Mouse (Mus musculus): ENCODE results near the gene Aars2. TPM values are rescaled to one million over a fixed set of nuclear protein-coding genes. Genes with fewer than 3 reads are reported as not detected.

Gene Aars2
- polyA plus RNA-seq, 1 experiment from 2014 or later: 17.2 TPM

GRCm38 (mm10) chr17:45474669-45475465 is 31.8 kb upstream of the Aars2 start, which contains the start of gene Spats1:
Spats1 (minus strand) TSS chr17:45475415.
- ATAC-seq: no peak
- in situ Hi-C loops (cut with MboI; ENCODE audit: low pct_unique_long_range_greater_than_20kb): loop anchor here (5.0 to 25.0 kb wide), 2 partner anchors 77 to 162 kb away; no protein-coding TSS in a partner anchor
- no peak for DNase-seq (ENCODE audit: low read depth, low spot score)
- no peak for TF ChIP-seq CTCF (IDR thresholded peaks at IDR 0.05)
- H3K27me3 ChIP-seq: peaks cover 11% of the 10 kb centered on the region
- ChIA-PET POLR2A (no interaction called here), CTCF (interaction anchor here (1.6 kb wide), 1 partner anchor 106 kb away, joined by 3 read pairs; no protein-coding TSS in a partner anchor)

GRCm38 (mm10) chr17:45478234-45478825 is 28.3 kb upstream of the Aars2 start:
- peak; percentile 92 for TF ChIP-seq CTCF (IDR thresholded peaks at IDR 0.05)
- peaks cover 18% of the 10 kb centered on the region for H3K27me3 ChIP-seq
- POLR2A ChIA-PET: interaction anchor here (0.5 kb wide), 1 partner anchor 73 kb away, joined by 6 read pairs; no protein-coding TSS in a partner anchor
- DNase-seq (ENCODE audit: low read depth, low spot score) (peak; percentile 27), ATAC-seq (no peak)
- in situ Hi-C loops (cut with MboI; ENCODE audit: low pct_unique_long_range_greater_than_20kb): loop anchor here (5.0 to 25.0 kb wide), 2 partner anchors 74 to 159 kb away; no protein-coding TSS in a partner anchor
- CTCF ChIA-PET: interaction anchor here (1.0 to 2.0 kb wide), 9 partner anchors 9 to 71 kb away, joined by 3 to 9 read pairs (median 4); partner anchors contain the start of genes Aars2 and Tmem151b

- CTCF ChIA-PET: no interaction called here
- ATAC-seq (no peak), DNase-seq (ENCODE audit: low read depth, low spot score) (no peak)
- in situ Hi-C loops (cut with MboI; ENCODE audit: low pct_unique_long_range_greater_than_20kb): loop anchor here (25.0 kb wide), 1 partner anchor 157 kb away; no protein-coding TSS in a partner anchor
- H3K27me3 ChIP-seq: peaks cover 20% of the 10 kb centered on the region
- peak; percentile 65 for TF ChIP-seq CTCF (IDR thresholded peaks at IDR 0.05)
- POLR2A ChIA-PET: no interaction called here
Measured at GRCm38 (mm10) chr17:45480429-45480828, 26.2 kb upstream of the Aars2 start.

GRCm38 (mm10) chr17:45485581-45485980 is 21.1 kb upstream of the Aars2 start:
- ChIA-PET CTCF (no interaction called here), POLR2A (no interaction called here)
- H3K27me3 ChIP-seq: peaks cover 25% of the 10 kb centered on the region
- no peak for TF ChIP-seq CTCF (IDR thresholded peaks at IDR 0.05)
- in situ Hi-C loops (cut with MboI; ENCODE audit: low pct_unique_long_range_greater_than_20kb): loop anchor here (25.0 kb wide), 1 partner anchor 152 kb away; no protein-coding TSS in a partner anchor
- DNase-seq (ENCODE audit: low read depth, low spot score): no peak
- ATAC-seq: no peak

- in situ Hi-C loops (cut with MboI; ENCODE audit: low pct_unique_long_range_greater_than_20kb): loop anchor here (25.0 kb wide), 1 partner anchor 150 kb away; no protein-coding TSS in a partner anchor
- CTCF ChIA-PET: no interaction called here
- H3K27me3 ChIP-seq: peaks cover 26% of the 10 kb centered on the region
- ATAC-seq: no peak
- no peak for TF ChIP-seq CTCF (IDR thresholded peaks at IDR 0.05)
- no peak for DNase-seq (ENCODE audit: low read depth, low spot score)
- POLR2A ChIA-PET: interaction anchor here (0.6 kb wide), 1 partner anchor 228 kb away, joined by 3 read pairs; no protein-coding TSS in a partner anchor
Measured at GRCm38 (mm10) chr17:45487216-45487615, 19.4 kb upstream of the Aars2 start.

- no peak for TF ChIP-seq CTCF (IDR thresholded peaks at IDR 0.05)
- DNase-seq (ENCODE audit: low read depth, low spot score) (no peak), ATAC-seq (no peak)
- CTCF ChIA-PET: interaction anchor here (1.2 kb wide), 1 partner anchor 10 kb away, joined by 4 read pairs; no protein-coding TSS in a partner anchor
- peaks cover 36% of the 10 kb centered on the region for H3K27me3 ChIP-seq
- POLR2A ChIA-PET: no interaction called here
- in situ Hi-C loops (cut with MboI; ENCODE audit: low pct_unique_long_range_greater_than_20kb): loop anchor here (25.0 kb wide), 1 partner anchor 149 kb away; no protein-coding TSS in a partner anchor
Measured at GRCm38 (mm10) chr17:45488321-45489254, 18.1 kb upstream of the Aars2 start.

GRCm38 (mm10) chr17:45489736-45490135 is 16.9 kb upstream of the Aars2 start:
- ChIA-PET POLR2A (no interaction called here), CTCF (no interaction called here)
- in situ Hi-C loops (cut with MboI; ENCODE audit: low pct_unique_long_range_greater_than_20kb): loop anchor here (25.0 kb wide), 1 partner anchor 148 kb away; no protein-coding TSS in a partner anchor
- no peak for TF ChIP-seq CTCF (IDR thresholded peaks at IDR 0.05)
- ATAC-seq (no peak), DNase-seq (ENCODE audit: low read depth, low spot score) (no peak)
- peaks cover 36% of the 10 kb centered on the region for H3K27me3 ChIP-seq

GRCm38 (mm10) chr17:45490532-45491154 is 16.0 kb upstream of the Aars2 start:
- in situ Hi-C loops (cut with MboI; ENCODE audit: low pct_unique_long_range_greater_than_20kb): loop anchor here (25.0 kb wide), 1 partner anchor 147 kb away; no protein-coding TSS in a partner anchor
- H3K27me3 ChIP-seq: peaks cover 32% of the 10 kb centered on the region
- POLR2A ChIA-PET: no interaction called here
- no peak for ATAC-seq
- no peak for DNase-seq (ENCODE audit: low read depth, low spot score)
- TF ChIP-seq CTCF (IDR thresholded peaks at IDR 0.05): no peak
- CTCF ChIA-PET: no interaction called here

GRCm38 (mm10) chr17:45495398-45495797 is 11.2 kb upstream of the Aars2 start:
- ATAC-seq: no peak
- peaks cover 21% of the 10 kb centered on the region for H3K27me3 ChIP-seq
- no peak for TF ChIP-seq CTCF (IDR thresholded peaks at IDR 0.05)
- CTCF ChIA-PET: interaction anchor here (1.4 kb wide), 1 partner anchor 17 kb away, joined by 3 read pairs; no protein-coding TSS in a partner anchor
- in situ Hi-C loops (cut with MboI; ENCODE audit: low pct_unique_long_range_greater_than_20kb): loop anchor here (25.0 kb wide), 1 partner anchor 142 kb away; no protein-coding TSS in a partner anchor
- no peak for DNase-seq (ENCODE audit: low read depth, low spot score)
- POLR2A ChIA-PET: interaction anchor here (1.0 kb wide), 1 partner anchor 42 kb away, joined by 6 read pairs; no protein-coding TSS in a partner anchor

Measured in Patski (cell line).